Mouse (Mus musculus) activated CD4-positive, CD25-positive, alpha-beta regulatory T cell (primary cell): ENCODE measurements around the gene Ccm2. TPM values are rescaled to one million over a fixed set of nuclear protein-coding genes. Genes with fewer than 3 reads are reported as not detected.

ENCODE experiments used
- polyA plus RNA-seq, 2 experiments: library from polyadenylated mRNA; unstranded; fragments of 100-300 nt; shearing (Covaris generic); gene quantifications; one replicate each; pipeline ENCODE4 v1.2.1; 2017

Ccm2 gene
- 100 to 1,000 TPM; 277 to 304 TPM for polyA plus RNA-seq

DNA sequence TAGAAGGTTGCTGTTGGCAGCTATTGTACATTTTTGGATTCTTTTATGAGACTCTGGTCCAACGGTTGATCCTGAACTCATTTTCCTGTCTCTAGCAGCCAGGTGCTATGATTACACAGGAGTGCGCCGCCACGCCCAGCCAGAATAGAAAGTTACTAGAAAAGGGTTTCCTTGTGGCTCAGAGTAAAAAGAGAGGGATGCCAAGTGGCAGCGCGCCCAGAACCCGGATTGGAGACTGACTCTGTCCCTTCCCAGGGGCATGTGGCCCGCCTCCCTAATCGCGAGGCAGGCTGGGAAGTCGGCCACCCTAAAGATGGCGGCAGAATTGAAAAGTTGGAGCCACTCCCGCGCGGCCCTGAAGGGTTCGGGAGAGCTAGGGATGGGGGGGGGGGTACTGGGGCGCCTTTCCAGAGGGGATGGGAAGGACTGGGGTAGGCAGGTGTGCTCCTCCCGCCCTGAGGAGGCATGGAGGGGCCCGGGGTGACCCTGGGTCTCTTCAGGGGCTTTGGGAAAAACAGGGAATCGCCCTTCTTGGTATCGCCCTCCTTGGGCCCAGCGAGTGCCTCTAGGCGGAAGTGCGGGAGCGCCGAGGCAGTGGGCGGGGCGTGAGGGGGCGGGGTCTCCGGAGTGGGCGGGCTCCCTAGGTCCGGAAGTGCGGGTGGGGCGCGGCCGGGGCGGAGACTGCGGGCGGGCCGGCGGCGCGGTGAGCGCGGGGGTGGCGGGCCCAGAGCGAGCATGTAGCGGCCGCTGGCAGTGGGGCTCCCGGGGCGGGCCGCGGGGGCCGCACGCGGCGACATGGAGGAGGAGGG, at the start of gene Ccm2:
Ccm2 (plus strand) TSS at position 683 of the 809 bp plus-strand sequence.

DNA sequence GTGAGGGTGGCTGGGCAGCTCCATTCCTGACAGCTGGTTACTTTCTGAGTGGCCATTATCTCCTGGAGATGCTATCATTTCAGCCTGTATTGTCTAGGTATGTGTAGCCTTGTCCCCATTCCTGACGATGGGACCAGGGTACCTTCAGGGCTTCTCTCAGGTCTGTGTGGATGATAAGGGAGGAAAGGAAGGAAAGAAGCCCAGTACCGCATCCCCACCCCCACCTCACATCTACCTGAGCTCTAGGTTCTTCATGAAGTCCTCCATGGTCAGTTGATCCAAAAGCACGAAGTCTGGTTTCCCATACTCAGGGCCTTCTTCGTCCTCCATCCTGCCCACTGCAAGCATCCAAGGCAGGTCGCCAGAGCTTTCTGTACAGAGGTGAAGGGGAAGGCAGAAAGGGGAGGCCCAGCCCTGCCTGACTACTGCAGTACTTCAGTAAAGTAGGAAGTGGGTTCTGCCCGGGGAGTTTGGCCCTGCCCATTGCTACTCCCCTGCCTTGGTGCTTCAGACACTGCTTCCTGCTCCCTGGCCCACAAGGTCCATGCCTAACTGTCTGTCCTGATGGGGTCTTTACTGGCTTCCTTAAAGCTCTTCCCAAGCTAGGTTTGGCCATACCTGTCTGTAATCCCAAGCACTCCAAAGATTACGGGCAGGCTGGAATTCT, 26.0 kb upstream of the Ccm2 start, which contains the start of gene Myo1g:
Myo1g (minus strand) TSS at position 459 of the 667 bp plus-strand sequence.

DNA sequence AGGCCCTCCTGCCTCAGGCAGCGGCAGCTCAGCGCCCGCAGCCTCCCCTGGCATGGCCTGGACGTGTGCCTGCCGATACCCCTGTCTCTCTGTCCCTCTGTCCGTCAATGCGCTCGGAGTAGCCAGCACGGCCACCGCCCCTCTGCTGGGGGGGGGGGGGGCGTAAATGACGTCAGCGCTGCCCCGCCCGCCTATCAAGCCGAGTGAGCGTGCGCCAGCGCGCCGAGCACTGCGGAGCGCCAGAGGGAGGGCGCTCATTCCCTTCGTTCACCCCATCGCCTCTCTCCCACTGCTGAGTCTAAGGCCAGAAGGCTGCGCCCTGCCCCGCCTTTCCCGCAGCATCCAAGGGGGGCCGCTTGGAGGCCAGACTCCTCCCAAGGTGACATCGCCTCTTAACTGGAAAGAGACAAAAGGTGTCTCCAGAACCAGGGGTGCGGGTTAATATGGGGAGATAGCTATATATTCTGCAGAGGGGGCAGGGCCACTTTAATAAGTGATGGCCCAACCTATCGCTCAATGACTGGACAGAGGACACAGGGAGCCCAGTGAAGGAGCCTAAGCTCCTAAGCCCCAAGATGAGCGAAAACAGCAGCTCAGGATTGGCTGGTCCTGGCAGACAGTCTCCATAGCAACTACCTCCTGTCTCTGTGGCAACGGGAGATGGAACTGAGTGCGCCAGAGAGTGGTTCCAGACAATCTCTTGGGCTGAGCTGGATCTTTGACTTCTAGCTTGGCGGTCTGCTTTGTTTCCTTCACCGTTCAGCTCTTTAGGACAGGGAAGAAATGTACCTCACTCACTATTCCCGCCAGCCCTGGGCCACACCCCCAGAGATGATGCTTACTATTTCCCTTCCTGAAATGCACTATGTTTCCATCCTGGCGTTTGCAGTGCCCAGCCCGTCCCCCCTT, 59.1 kb downstream of the Ccm2 start, which contains the start of gene Nacad:
Nacad (minus strand) TSS at position 563 of the 909 bp plus-strand sequence.

DNA sequence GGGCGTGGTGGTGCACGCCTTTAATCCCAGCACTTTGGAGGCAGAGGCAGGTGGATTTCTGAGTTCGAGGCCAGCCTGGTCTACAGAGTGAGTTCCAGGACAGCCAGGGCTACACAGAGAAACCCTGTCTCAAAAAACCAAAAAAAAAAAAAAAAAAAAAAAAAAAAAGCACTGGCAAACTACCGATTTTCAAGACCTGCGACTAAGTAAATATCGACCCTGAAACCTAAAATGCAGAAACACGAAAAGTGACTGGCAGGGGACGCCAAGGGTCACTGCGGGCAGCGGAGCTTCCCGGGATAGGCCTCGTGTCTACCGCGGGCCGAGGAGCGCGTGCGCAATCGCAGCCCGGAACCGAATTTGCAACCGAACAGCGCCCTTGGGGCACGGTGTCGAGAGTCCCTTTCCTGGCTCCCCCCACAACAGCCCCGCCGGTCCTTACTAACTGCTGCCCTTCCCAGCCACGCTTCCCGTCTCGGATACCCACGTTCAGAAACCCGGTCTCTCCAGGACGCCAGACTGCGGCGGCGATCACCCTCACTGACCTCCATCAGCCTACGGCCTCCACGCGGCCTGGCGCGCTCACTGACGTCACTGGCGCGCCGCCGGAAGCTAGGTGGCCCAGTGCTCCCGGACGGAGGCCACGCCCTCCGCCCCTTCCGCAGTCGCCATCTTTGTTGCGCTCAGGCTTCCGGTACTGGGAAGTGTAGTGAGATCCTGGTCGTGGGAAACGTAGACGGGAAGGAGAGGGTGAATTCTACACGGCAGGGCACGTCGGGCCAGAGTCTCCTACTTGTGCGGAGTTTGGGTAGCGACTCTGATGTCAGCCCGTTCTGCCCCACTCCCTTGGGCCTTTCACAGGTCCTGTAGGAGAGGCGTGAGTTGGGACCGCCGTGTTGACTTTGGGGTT, 79.0 kb downstream of the Ccm2 start, which contains the start of gene Tbrg4:
Tbrg4 (minus strand) TSS at position 590 of the 910 bp plus-strand sequence.

DNA sequence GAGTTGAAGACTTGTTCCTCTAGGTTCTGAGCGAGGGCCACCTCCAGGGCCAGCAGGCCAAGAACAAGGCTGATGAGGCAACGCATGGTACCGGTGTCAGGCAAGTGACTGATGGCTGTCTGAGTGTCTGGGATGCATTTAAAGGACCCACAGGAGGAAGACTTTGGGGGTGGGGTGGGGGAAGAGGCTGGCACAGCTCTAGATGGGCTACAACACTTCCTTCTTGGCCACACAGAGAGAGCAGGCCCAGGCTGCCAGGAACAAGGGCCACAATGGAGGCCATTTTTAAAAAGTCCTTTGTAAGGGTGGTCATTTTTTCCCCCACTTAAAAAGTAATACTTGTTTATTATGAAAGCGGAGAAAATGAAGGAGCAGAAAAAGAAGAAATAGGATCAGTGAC, 91.8 kb downstream of the Ccm2 start, which contains the start of gene Wap:
Wap (minus strand) TSS at position 101 of the 400 bp plus-strand sequence.

Other genes starting within 250 kb of the Ccm2 start
- 10 to 100 TPM; 62.6 to 95.1 TPM for gene Zmiz2, start 157.8 kb upstream of the Ccm2 start, polyA plus RNA-seq
- 1,000 to 10,000 TPM; 4,126 to 4,496 TPM for gene Ppia, start 131.4 kb upstream of the Ccm2 start, polyA plus RNA-seq
- 100 to 1,000 TPM; 241 to 279 TPM for gene H2afv, start 102.4 kb upstream of the Ccm2 start, polyA plus RNA-seq
- 10 to 100 TPM; 23.5 to 23.7 TPM for gene Purb, start 71.0 kb upstream of the Ccm2 start, polyA plus RNA-seq
- 100 to 1,000 TPM; 122 to 222 TPM for gene Myo1g, start 25.9 kb upstream of the Ccm2 start, polyA plus RNA-seq
- under 1 TPM; 0.39 to 0.81 TPM for gene Nacad, start 59.2 kb downstream of the Ccm2 start, polyA plus RNA-seq
- gene Tbrg4, start 79.2 kb downstream of the Ccm2 start, polyA plus RNA-seq = 10 to 100 TPM; 11.9 to 12.9 TPM
- not detected for gene Wap, start 91.8 kb downstream of the Ccm2 start, polyA plus RNA-seq
- gene Ramp3, start 111.6 kb downstream of the Ccm2 start, polyA plus RNA-seq = 10 to 100 TPM in 1 of 2 experiments, 1 to 10 TPM in 1; 4.8 to 10.2 TPM